Mouse (Mus musculus): ENCODE results near the gene 1700012A03Rik.

Gene 1700012A03Rik

DNA sequence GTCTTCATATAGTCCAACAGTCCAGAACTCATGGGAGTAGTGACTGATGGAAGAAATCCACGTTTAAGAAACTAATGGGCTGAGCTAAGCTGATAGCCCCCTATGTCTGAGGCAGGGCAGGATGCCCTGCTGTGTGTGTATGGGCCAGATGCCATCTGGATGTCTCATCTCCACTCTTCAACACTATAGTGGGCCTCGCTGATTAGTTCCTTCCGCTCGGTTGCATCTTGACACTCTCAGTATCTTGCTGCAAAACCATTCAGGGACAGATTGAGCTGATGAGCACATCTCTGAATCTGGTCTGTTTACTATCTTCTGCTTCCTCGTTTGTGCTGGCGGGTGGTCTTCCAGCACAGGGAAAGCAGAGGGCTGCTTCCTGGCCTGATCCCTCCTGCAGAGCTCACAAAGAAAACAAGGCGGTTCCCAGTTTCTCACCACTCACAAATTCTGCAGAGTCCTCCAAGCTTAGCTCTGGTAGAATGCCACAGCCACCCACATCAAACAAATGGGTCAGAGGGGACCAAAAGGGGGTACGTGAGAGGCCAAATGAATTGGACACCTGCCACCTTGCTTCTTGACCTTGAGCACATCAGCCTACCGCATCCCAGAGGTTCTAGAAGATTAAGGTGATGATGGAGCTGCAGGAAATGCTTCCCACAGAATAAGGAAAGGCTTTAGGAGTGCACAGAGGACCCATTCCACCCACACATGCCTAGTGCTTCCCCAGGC is 55.7 kb downstream of the 1700012A03Rik start:
- DNase-seq = no peak
